In genomic region chr8:111642939-111643263, GRCm38 (mm10) we compare ENCODE assay signal across 8 mouse cellular contexts. TPM values are rescaled to one million over a fixed set of nuclear protein-coding genes. Genes with fewer than 3 reads are reported as not detected.
DNase-seq lines count a peak whose midpoint lies in the region; ATAC-seq and TF ChIP-seq lines count a peak whose summit lies in the region.

No protein-coding gene starts in this region.

- DNase-seq in heart, embryonic 10.5 days (ENCODE audit: low spot score): no peak
- no peak for DNase-seq in heart, adult 11 months
- DNase-seq in right cerebral cortex, postnatal 10 days (ENCODE audit: low spot score in 2 of 2): no peak
- no peak for DNase-seq in gastrocnemius, postnatal 25 days
- DNase-seq in B cell, adult 2 months: no peak

- TF ChIP-seq POLR2A in ES-Bruce4 (IDR thresholded peaks at IDR 0.05; ENCODE audit: insufficient read depth, low read length): no peak

- no peak for TF ChIP-seq CTCF in ES-Bruce4 (IDR thresholded peaks at IDR 0.05; ENCODE audit: low read depth, low read length)

- 11% methylated on average over 5 of the region's 5 CpGs for WGBS in heart, embryonic 10.5 days

- H3K9ac ChIP-seq in ES-Bruce4 (ENCODE audit: low read depth, poor library complexity, severe bottlenecking): peak overlapping the region; percentile 99

- no peak for TF ChIP-seq EP300 in ES-Bruce4 (IDR thresholded peaks at IDR 0.05; ENCODE audit: insufficient read depth, low read depth, low read length)

- no peaks in the 10 kb centered on the region for H3K27me3 ChIP-seq in heart, embryonic 10.5 days (ENCODE audit: insufficient read depth, poor library complexity, severe bottlenecking)
- H3K27me3 ChIP-seq in ES-Bruce4 (ENCODE audit: control insufficient read depth, insufficient read depth, low read length, poor library complexity, severe bottlenecking): no peaks in the 10 kb centered on the region

- no peaks in the 10 kb centered on the region for H3K9me3 ChIP-seq in heart, embryonic 10.5 days
- no peaks in the 10 kb centered on the region for H3K9me3 ChIP-seq in ES-Bruce4 (replicated peaks; ENCODE audit: control insufficient read depth, insufficient read depth, low read length, poor library complexity, severe bottlenecking)

- no peaks in the 10 kb centered on the region for H3K36me3 ChIP-seq in heart, embryonic 10.5 days
- no peaks in the 10 kb centered on the region; the same call in 1 of the 2 replicates for H3K36me3 ChIP-seq in ES-Bruce4 (ENCODE audit: control insufficient read depth, insufficient read depth, low read length, poor library complexity, severe bottlenecking)

- peak; percentile 4; the same call in 1 of the 2 replicates for ATAC-seq in granulocyte monocyte progenitor cell, adult 5-6 weeks (replicated peaks; ENCODE audit: poor library complexity, severe bottlenecking)
- peak; percentile 28 for ATAC-seq in megakaryocyte, adult 5-6 weeks (ENCODE audit: poor library complexity, severe bottlenecking)

- peaks cover 7% of the 10 kb centered on the region; the same call in 1 of the 2 replicates for H3K4me1 ChIP-seq in heart, embryonic 10.5 days
- H3K4me1 ChIP-seq in ES-Bruce4 (ENCODE audit: control insufficient read depth, insufficient read depth, low read length): peaks cover 1% of the 10 kb centered on the region

- peak overlapping the region; percentile 100 for H3K27ac ChIP-seq in heart, embryonic 10.5 days
- H3K27ac ChIP-seq in ES-Bruce4 (ENCODE audit: insufficient read depth, low read length): peak overlapping the region; percentile 85

- H3K4me3 ChIP-seq in heart, embryonic 10.5 days: peak overlapping the region; percentile 90
- peak overlapping the region; percentile 86 for H3K4me3 ChIP-seq in ES-Bruce4 (ENCODE audit: low read depth, low read length)

RNA-seq across cellular contexts. Expression of gene Zfp1, which starts 0.3 kb away (rescaled TPM):
- 17.6 and 18.1 TPM in 2 replicates for polyA plus RNA-seq in heart, embryonic 10.5 days (2016; fragmentation: Nextera tagmentation; extraction: Ambion mirVana)
- 21.2 and 22.3 TPM in 2 replicates for polyA plus RNA-seq in ES-Bruce4 (2011; ENCODE audit: insufficient read depth, insufficient read length, low read depth, missing spikeins)
- total RNA-seq in granulocyte monocyte progenitor cell, adult 5-6 weeks (2014; fragmentation: Nextera tagmentation): 14.9 and 23.6 TPM in 2 replicates
- 10.9 and 11.2 TPM in 2 replicates for total RNA-seq in granulocyte monocyte progenitor cell, adult 5-6 weeks (2017)
- 5.3 and 7.2 TPM in 2 replicates for total RNA-seq in megakaryocyte, adult 5-6 weeks (2015)
- 8.3 and 10.9 TPM in 2 replicates for total RNA-seq in megakaryocyte, adult 5-6 weeks (2017)
- total RNA-seq in gastrocnemius, postnatal 25 days (2021): 1 to 10 TPM; 5.3 to 6.8 TPM

RNA-seq across cellular contexts. Expression of gene Ldhd, which starts 12.7 kb away (rescaled TPM):
- polyA plus RNA-seq in heart, embryonic 10.5 days (2016; fragmentation: Nextera tagmentation; extraction: Ambion mirVana): 0.30 and 0.43 TPM in 2 replicates
- polyA plus RNA-seq in ES-Bruce4 (2011; ENCODE audit: insufficient read depth, insufficient read length, low read depth, missing spikeins): 1.1 and 1.7 TPM in 2 replicates
- not detected in 2 replicates for total RNA-seq in granulocyte monocyte progenitor cell, adult 5-6 weeks (2014; fragmentation: Nextera tagmentation)
- not detected in 2 replicates for total RNA-seq in granulocyte monocyte progenitor cell, adult 5-6 weeks (2017)
- 0.05 TPM in 1 of 2 replicates, not detected in the other for total RNA-seq in megakaryocyte, adult 5-6 weeks (2015)
- total RNA-seq in megakaryocyte, adult 5-6 weeks (2017): 0.07 TPM in 1 of 2 replicates, not detected in the other
- 10 to 100 TPM; 31.7 to 33.6 TPM for total RNA-seq in gastrocnemius, postnatal 25 days (2021)

RNA-seq across cellular contexts. Expression of gene Ctrb1, which starts 47.9 kb away (rescaled TPM):
- polyA plus RNA-seq in heart, embryonic 10.5 days (2016; fragmentation: Nextera tagmentation; extraction: Ambion mirVana): not detected in 2 replicates
- polyA plus RNA-seq in ES-Bruce4 (2011; ENCODE audit: insufficient read depth, insufficient read length, low read depth, missing spikeins): not detected in 2 replicates
- not detected in 2 replicates for total RNA-seq in granulocyte monocyte progenitor cell, adult 5-6 weeks (2014; fragmentation: Nextera tagmentation)
- not detected in 2 replicates for total RNA-seq in granulocyte monocyte progenitor cell, adult 5-6 weeks (2017)
- total RNA-seq in megakaryocyte, adult 5-6 weeks (2015): not detected in 2 replicates
- not detected in 2 replicates for total RNA-seq in megakaryocyte, adult 5-6 weeks (2017)
- total RNA-seq in gastrocnemius, postnatal 25 days (2021): not detected

Comparison
In these comparisons a context has a peak if more than half of its experiments do, and no peak if none do; other contexts are left out.
1. RNA of gene Ldhd, which starts 12.7 kb away (total RNA-seq): 31.7 to 33.6 TPM in gastrocnemius, postnatal 25 days; 0.05 to 0.07 TPM in megakaryocyte, adult 5-6 weeks and not detected in granulocyte monocyte progenitor cell, adult 5-6 weeks; every median in the first group is over 10 times any median in the second.